Mouse (Mus musculus) kidney, adult 2 months (tissue): ENCODE results near the gene Smyd3.

Source experiments
- CTCF ChIP-seq: fragments of 200-500 bp; conservative IDR thresholded peaks from 2 replicates; pipeline ENCODE4 v1.5.1; 2011; ENCODE audit warnings: low read depth, mild to moderate bottlenecking, control low read depth, low read length, moderate library complexity, mixed read lengths; ENCODE audit not compliant: insufficient read depth, insufficient read length
- POLR2A ChIP-seq: fragments of 200-500 bp; IDR thresholded peaks from one replicate; pipeline ENCODE4 v1.6.1; 2011; ENCODE audit warnings: low read depth, low read length, control low read depth

DNA sequence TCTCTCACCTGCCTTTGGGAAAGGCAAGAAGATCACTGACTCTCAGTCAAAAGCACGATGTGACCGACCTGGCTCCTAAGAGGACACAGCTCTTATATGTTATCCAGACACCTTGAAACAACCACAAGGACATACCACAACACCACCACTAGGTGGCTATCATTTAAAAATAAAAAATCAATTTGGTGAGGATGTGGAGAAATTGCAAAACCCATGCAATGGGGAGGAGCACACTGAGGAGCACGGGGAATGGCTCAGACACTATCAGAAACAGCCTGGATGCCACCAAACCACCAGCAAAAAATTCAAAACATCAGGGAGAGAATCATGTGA is 380.7 kb downstream of the Smyd3 start:
- 0 out of 2 replicates have a peak, but pooled peaks have one; percentile 1 for TF ChIP-seq CTCF
- no peak for TF ChIP-seq POLR2A
